Mouse (Mus musculus): ENCODE data around the gene Senp3. TPM values are rescaled to one million over a fixed set of nuclear protein-coding genes. Genes with fewer than 3 reads are reported as not detected.
A peak's percentile ranks its signal among the peaks of the same experiment; 100 is the strongest.

The Senp3 gene
- polyA plus RNA-seq, 1 experiment, result not detected

DNA sequence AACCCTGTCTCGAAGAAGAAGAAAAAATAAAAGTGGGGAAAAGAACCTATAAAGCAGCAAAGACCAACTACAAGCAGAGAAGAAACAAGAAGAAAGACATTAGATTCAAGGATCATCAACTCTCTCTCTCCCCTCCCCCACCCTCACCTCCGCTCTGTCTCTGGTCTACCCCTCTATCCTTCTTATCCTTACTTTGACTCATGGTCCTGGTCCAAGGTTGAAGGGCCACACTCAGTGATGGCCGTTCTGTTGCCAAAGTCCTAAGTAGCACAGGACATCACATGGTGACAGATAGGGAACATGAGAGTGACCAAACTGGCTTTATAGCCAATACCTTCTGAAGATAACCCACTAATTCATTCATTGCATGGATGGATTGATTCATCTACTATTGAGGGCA lies 15.5 kb upstream of the Senp3 start:
- peaks cover 12% of the 10 kb centered on the region for H3K4me1 ChIP-seq (ENCODE audit: control insufficient read depth, insufficient read depth, low read length)
- H3K4me3 ChIP-seq (ENCODE audit: insufficient read depth, low read depth, low read length), result no peak overlapping the region
- no peak for TF ChIP-seq POLR2A (IDR thresholded peaks at IDR 0.05; ENCODE audit: insufficient read depth, low read depth, low read length)
- TF ChIP-seq CTCF (IDR thresholded peaks at IDR 0.05; ENCODE audit: insufficient read depth, low read depth, low read length), result no peak
- WGBS, result 91% methylated on average over 3 of the region's 3 CpGs
- H3K27ac ChIP-seq (ENCODE audit: insufficient read depth, low read depth, low read length), result no peak overlapping the region

GRCm38 (mm10) chr11:69695361-69696181 lies 13.7 kb upstream of the Senp3 start, which contains the start of the genes Tnfsf12 and Tnfsfm13:
TSS of gene Tnfsf12 (minus strand) at chr11:69695849.
TSS of gene Tnfsfm13 (minus strand) at chr11:69696098.
- peaks cover 15% of the 10 kb centered on the region for H3K4me1 ChIP-seq (ENCODE audit: control insufficient read depth, insufficient read depth, low read length)
- H3K27ac ChIP-seq (ENCODE audit: insufficient read depth, low read depth, low read length), result no peak within 1 kb of the TSS; the same call in 1 of the 2 replicates
- H3K4me3 ChIP-seq (ENCODE audit: insufficient read depth, low read depth, low read length), result peak within 1 kb of the TSS; percentile 34
- 5% methylated on average over 40 of the region's 41 CpGs for WGBS
- TF ChIP-seq CTCF (IDR thresholded peaks at IDR 0.05; ENCODE audit: insufficient read depth, low read depth, low read length), result no peak
- TF ChIP-seq POLR2A (IDR thresholded peaks at IDR 0.05; ENCODE audit: insufficient read depth, low read depth, low read length), result no peak

DNA sequence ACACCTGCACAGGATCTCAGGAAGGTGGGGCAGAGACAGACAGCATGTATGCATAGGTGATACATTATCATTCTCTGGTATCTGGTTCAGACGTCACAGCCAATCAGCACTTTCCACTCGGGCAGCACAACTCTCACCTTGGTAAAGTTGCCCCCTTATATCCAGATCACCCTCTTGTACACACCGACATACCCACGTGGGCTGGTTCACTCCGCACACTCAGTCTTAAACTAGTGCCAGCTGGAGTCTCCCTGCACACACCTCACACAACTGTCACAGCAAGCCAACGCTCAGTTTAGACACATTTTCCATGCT lies 13.1 kb upstream of the Senp3 start:
- WGBS, result 9% methylated on average over 6 of the region's 6 CpGs
- H3K4me3 ChIP-seq (ENCODE audit: insufficient read depth, low read depth, low read length), result peak overlapping the region; percentile 34
- no peak overlapping the region for H3K27ac ChIP-seq (ENCODE audit: insufficient read depth, low read depth, low read length)
- H3K4me1 ChIP-seq (ENCODE audit: control insufficient read depth, insufficient read depth, low read length), result peaks cover 15% of the 10 kb centered on the region
- TF ChIP-seq POLR2A (IDR thresholded peaks at IDR 0.05; ENCODE audit: insufficient read depth, low read depth, low read length) (no peak), CTCF (IDR thresholded peaks at IDR 0.05; ENCODE audit: insufficient read depth, low read depth, low read length) (no peak)

DNA sequence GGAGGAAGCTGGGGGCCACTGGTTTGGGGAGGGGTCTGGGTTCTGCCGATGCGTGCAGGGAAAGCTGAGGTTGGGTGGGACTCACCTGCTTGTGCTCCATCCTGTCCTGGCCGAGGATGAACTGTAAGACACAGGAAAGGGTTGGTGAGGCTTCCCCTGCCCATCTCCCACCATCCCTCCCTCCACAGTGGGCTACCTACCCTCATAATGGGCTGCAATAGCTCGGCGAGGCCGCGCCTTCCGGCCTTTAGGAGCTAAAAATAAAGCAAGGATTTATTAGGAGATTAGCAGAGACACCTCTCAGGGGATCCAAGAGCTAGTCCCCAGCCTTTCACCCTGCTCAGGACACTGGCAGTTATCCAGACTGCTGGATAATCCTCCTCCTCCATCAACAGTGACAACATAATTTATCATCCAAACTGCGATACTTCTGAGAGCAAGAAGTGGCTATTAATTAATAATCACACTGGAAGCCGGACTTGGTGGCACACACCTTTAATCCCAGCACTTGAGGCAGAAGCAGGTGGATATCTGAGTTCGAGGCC lies 11.6 kb upstream of the Senp3 start:
- no peak overlapping the region for H3K27ac ChIP-seq (ENCODE audit: insufficient read depth, low read depth, low read length)
- peaks cover 15% of the 10 kb centered on the region for H3K4me1 ChIP-seq (ENCODE audit: control insufficient read depth, insufficient read depth, low read length)
- H3K4me3 ChIP-seq (ENCODE audit: insufficient read depth, low read depth, low read length), result no peak overlapping the region
- WGBS, result 68% methylated on average over 11 of the region's 11 CpGs
- TF ChIP-seq POLR2A (IDR thresholded peaks at IDR 0.05; ENCODE audit: insufficient read depth, low read depth, low read length) (no peak), CTCF (IDR thresholded peaks at IDR 0.05; ENCODE audit: insufficient read depth, low read depth, low read length) (no peak)

GRCm38 (mm10) chr11:69692863-69693262 lies 11.0 kb upstream of the Senp3 start:
- Histone ChIP-seq H3K4me1 (ENCODE audit: control insufficient read depth, insufficient read depth, low read length) (peaks cover 15% of the 10 kb centered on the region), H3K27ac (ENCODE audit: insufficient read depth, low read depth, low read length) (no peak overlapping the region), H3K4me3 (ENCODE audit: insufficient read depth, low read depth, low read length) (no peak overlapping the region)
- 90% methylated on average over 6 of the region's 6 CpGs for WGBS
- TF ChIP-seq CTCF (IDR thresholded peaks at IDR 0.05; ENCODE audit: insufficient read depth, low read depth, low read length) (no peak), POLR2A (IDR thresholded peaks at IDR 0.05; ENCODE audit: insufficient read depth, low read depth, low read length) (no peak)

DNA sequence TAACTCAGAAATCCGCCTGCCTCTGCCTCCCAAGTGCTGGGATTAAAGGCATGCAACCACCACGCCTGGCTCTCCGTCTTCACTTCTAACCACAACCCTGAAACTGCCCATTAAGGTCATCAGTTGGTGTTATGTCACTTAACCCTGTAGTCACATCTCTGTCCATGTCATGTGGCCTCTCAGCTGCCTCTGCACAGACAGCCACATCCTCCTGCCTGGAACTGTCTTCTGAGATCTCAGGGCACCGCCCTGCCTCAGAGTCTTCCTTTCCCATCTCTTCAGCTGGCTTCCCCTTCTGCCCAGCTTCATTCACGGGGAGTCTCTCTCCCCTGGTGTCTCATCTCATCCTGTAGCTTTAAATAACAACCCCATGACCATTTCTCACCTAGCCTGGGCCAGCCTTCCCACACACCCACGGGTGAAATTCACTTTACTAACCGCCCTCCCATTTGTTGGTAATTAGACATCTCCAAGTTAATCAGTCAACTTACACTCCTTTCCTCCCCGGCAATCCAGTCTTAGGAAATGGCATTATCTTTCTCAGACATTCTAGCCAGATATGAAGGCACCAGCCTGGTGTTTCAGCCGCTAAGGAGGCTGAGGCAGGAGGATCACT lies 10.4 kb upstream of the Senp3 start:
- H3K27ac ChIP-seq (ENCODE audit: insufficient read depth, low read depth, low read length), result no peak overlapping the region
- no peak for TF ChIP-seq POLR2A (IDR thresholded peaks at IDR 0.05; ENCODE audit: insufficient read depth, low read depth, low read length)
- TF ChIP-seq CTCF (IDR thresholded peaks at IDR 0.05; ENCODE audit: insufficient read depth, low read depth, low read length), result no peak
- no peak overlapping the region for H3K4me3 ChIP-seq (ENCODE audit: insufficient read depth, low read depth, low read length)
- WGBS, result 71% methylated on average over 9 of the region's 9 CpGs
- peaks cover 15% of the 10 kb centered on the region for H3K4me1 ChIP-seq (ENCODE audit: control insufficient read depth, insufficient read depth, low read length)

DNA sequence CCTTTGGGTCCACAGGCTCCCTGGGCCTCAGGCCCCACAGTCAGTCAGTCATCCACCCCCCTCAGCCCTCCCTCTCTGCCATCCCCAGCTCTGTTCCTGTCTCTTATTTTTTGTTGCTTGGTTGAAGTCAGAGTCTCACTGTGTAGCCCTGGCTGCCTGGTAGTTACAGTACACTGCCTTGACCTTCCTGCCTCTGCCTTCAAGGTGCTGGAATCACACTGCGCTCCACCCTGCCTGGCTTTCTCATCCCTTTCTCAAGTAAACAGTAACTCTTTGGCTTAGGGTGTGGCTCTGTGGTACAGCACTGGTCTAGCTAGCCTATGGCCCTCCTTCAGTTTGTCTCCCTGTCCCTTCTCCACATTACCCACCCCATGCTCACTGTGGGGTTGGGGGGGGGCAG lies 8.0 kb upstream of the Senp3 start:
- WGBS, result 97% methylated on average over 1 of the region's 1 CpGs
- no peak overlapping the region for H3K4me3 ChIP-seq (ENCODE audit: insufficient read depth, low read depth, low read length)
- TF ChIP-seq POLR2A (IDR thresholded peaks at IDR 0.05; ENCODE audit: insufficient read depth, low read depth, low read length), result no peak
- no peak for TF ChIP-seq CTCF (IDR thresholded peaks at IDR 0.05; ENCODE audit: insufficient read depth, low read depth, low read length)
- peaks cover 25% of the 10 kb centered on the region for H3K4me1 ChIP-seq (ENCODE audit: control insufficient read depth, insufficient read depth, low read length)
- H3K27ac ChIP-seq (ENCODE audit: insufficient read depth, low read depth, low read length), result no peak overlapping the region

DNA sequence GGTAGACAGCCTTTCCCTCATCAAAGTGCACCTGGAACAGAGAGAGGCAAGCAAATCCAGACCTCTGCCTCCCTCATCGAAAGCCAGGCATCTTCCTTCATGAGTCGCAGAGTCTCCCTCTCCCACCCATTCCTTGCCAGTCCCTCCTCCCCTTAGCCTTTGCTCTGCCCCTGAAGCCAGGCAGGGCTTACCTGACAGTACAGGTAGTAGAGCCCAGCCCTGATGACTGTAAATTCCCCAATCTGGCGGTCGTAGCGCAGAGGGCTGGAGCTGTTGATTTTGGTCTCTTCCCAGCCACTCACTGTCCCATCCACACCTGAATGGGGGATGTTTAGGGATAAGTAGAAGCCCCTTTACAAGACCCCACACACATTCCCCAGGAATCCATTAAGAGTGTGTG lies 5.2 kb upstream of the Senp3 start:
- TF ChIP-seq POLR2A (IDR thresholded peaks at IDR 0.05; ENCODE audit: insufficient read depth, low read depth, low read length), result no peak
- no peak for TF ChIP-seq CTCF (IDR thresholded peaks at IDR 0.05; ENCODE audit: insufficient read depth, low read depth, low read length)
- H3K4me3 ChIP-seq (ENCODE audit: insufficient read depth, low read depth, low read length), result no peak overlapping the region
- H3K4me1 ChIP-seq (ENCODE audit: control insufficient read depth, insufficient read depth, low read length), result peaks cover 22% of the 10 kb centered on the region
- 68% methylated on average over 5 of the region's 5 CpGs for WGBS
- H3K27ac ChIP-seq (ENCODE audit: insufficient read depth, low read depth, low read length), result no peak overlapping the region

DNA sequence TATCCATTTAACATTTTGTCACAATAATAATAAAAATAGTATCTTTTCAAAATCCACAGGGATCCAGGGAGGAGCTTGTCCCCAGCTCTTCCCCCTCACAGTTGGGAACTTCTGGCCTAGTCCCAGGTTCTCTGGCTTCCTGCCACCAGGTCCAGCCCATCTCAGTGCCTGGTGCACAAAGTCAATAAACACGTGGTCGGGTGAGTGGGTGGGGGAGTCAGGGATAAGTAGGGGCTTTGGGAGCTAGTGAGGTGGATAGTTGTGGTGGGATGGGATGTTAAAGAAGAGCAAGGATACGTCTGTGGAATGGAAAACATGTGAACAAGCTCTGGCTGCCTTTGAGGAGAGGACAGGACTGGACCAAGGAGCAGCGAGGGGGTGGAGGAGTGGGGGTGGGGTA lies 4.5 kb upstream of the Senp3 start:
- 3% methylated on average over 4 of the region's 4 CpGs for WGBS
- no peak overlapping the region for H3K27ac ChIP-seq (ENCODE audit: insufficient read depth, low read depth, low read length)
- TF ChIP-seq POLR2A (IDR thresholded peaks at IDR 0.05; ENCODE audit: insufficient read depth, low read depth, low read length), result no peak
- TF ChIP-seq CTCF (IDR thresholded peaks at IDR 0.05; ENCODE audit: insufficient read depth, low read depth, low read length), result no peak
- no peak overlapping the region for H3K4me3 ChIP-seq (ENCODE audit: insufficient read depth, low read depth, low read length)
- peaks cover 22% of the 10 kb centered on the region for H3K4me1 ChIP-seq (ENCODE audit: control insufficient read depth, insufficient read depth, low read length)
